Mouse (Mus musculus): ENCODE measurements at regions not wholly inside any gene's neighbourhood (a gene's known extent, or its start where the extent isn't known, plus 50 kb on each side); places are given as distances from the start of the nearest gene placed in this dataset.

- TF ChIP-seq CTCF (IDR thresholded peaks at IDR 0.05; ENCODE audit: low read depth, low read length) = no peak
- TF ChIP-seq GATA1 (IDR thresholded peaks at IDR 0.05; ENCODE audit: borderline replicate concordance, low read length) = no peak
Observed at GRCm38 (mm10) chr13:110667276-110667956, 272.6 kb downstream of the Plk2 start.

Measured in G1E (cell line).